Mouse (Mus musculus): ENCODE measurements around the gene Eif4g3. TPM values are rescaled to one million over a fixed set of nuclear protein-coding genes. Genes with fewer than 3 reads are reported as not detected.

The Eif4g3 gene
- polyA plus RNA-seq, 1 experiment, result 72.1 TPM

DNA sequence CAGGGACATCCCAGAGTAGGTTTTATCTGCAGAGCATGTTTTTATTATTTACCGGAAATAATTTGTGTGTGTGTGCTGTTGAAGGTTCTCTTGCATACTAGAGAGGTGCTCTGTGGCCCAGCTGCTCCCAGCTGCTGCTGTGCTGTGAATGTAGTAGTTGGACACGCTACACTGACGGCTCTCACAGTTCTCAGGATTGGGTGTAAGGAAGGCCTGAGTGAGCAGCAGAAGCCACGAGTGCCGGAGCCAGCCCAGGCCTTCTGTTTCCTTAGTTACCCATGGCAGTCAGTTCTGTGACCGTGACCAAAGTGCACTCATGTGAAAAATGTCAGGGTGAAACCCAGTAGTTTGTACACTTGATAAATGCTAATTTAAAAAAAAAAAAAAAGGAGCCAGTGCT, 25.2 kb downstream of the Eif4g3 start:
- DNase-seq, result no peak
- TF ChIP-seq POLR2A (IDR thresholded peaks at IDR 0.05; ENCODE audit: control insufficient read depth, extremely low read depth, insufficient read depth, low read length, poor library complexity) (no peak), CTCF (IDR thresholded peaks at IDR 0.05; ENCODE audit: borderline replicate concordance, control insufficient read depth, extremely low read depth, insufficient read depth, low read length, poor library complexity) (no peak)

DNA sequence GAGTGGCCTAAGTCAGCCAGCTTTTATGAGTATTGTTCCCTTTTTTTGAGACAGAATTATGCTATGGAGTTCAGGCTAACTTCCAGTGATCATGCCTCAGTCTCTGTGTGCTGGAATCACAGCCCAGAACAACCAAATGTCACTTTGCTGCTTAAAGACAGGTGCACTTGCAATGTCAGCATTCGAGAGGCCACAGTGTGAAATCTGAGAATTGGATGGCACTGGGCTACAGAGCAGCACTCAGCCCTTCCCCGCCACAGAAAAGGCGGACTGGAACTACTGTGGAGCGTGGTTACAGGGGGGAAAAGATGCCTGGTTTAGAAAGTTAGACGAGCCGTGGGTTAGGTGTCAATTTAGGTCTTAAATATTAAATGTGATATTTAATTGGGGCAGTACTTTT, 27.4 kb downstream of the Eif4g3 start:
- no peak for TF ChIP-seq CTCF (IDR thresholded peaks at IDR 0.05; ENCODE audit: borderline replicate concordance, control insufficient read depth, extremely low read depth, insufficient read depth, low read length, poor library complexity)
- no peak for TF ChIP-seq POLR2A (IDR thresholded peaks at IDR 0.05; ENCODE audit: control insufficient read depth, extremely low read depth, insufficient read depth, low read length, poor library complexity)

More for the DNA sequence above, 25.2 kb downstream of the Eif4g3 start:
- Histone ChIP-seq H3K4me3 (ENCODE audit: control insufficient read depth, insufficient read depth, low read length) (no peak overlapping the region), H3K27me3 (ENCODE audit: control insufficient read depth, insufficient read depth, low read length) (no peaks in the 10 kb centered on the region), H3K4me1 (replicated peaks; ENCODE audit: control insufficient read depth, insufficient read depth, low read length) (no peaks in the 10 kb centered on the region), H3K36me3 (ENCODE audit: control insufficient read depth, insufficient read depth, low read length) (peaks cover 15% of the 10 kb centered on the region), H3K27ac (ENCODE audit: control insufficient read depth, insufficient read depth, low read length) (no peak overlapping the region)
- 90% methylated on average over 6 of the region's 6 CpGs for WGBS

GRCm38 (mm10) chr4:138021651-138022050, 28.8 kb downstream of the Eif4g3 start:
- H3K27ac ChIP-seq (ENCODE audit: control insufficient read depth, insufficient read depth, low read length), result no peak overlapping the region
- no peak overlapping the region for H3K4me3 ChIP-seq (ENCODE audit: control insufficient read depth, insufficient read depth, low read length)
- 96% methylated on average over 6 of the region's 6 CpGs for WGBS
- no peak for TF ChIP-seq CTCF (IDR thresholded peaks at IDR 0.05; ENCODE audit: borderline replicate concordance, control insufficient read depth, extremely low read depth, insufficient read depth, low read length, poor library complexity)
- no peak for TF ChIP-seq POLR2A (IDR thresholded peaks at IDR 0.05; ENCODE audit: control insufficient read depth, extremely low read depth, insufficient read depth, low read length, poor library complexity)
- DNase-seq, result no peak
- no peaks in the 10 kb centered on the region for H3K4me1 ChIP-seq (replicated peaks; ENCODE audit: control insufficient read depth, insufficient read depth, low read length)
- no peaks in the 10 kb centered on the region for H3K27me3 ChIP-seq (ENCODE audit: control insufficient read depth, insufficient read depth, low read length)
- H3K36me3 ChIP-seq (ENCODE audit: control insufficient read depth, insufficient read depth, low read length), result no peaks in the 10 kb centered on the region

More for the DNA sequence above, 27.4 kb downstream of the Eif4g3 start:
- DNase-seq, result no peak
- H3K36me3 ChIP-seq (ENCODE audit: control insufficient read depth, insufficient read depth, low read length), result peaks cover 3% of the 10 kb centered on the region
- no peak overlapping the region for H3K4me3 ChIP-seq (ENCODE audit: control insufficient read depth, insufficient read depth, low read length)
- no peaks in the 10 kb centered on the region for H3K4me1 ChIP-seq (replicated peaks; ENCODE audit: control insufficient read depth, insufficient read depth, low read length)
- no peaks in the 10 kb centered on the region for H3K27me3 ChIP-seq (ENCODE audit: control insufficient read depth, insufficient read depth, low read length)
- 84% methylated on average over 6 of the region's 6 CpGs for WGBS
- H3K27ac ChIP-seq (ENCODE audit: control insufficient read depth, insufficient read depth, low read length), result no peak overlapping the region

GRCm38 (mm10) chr4:138022761-138023160, 29.9 kb downstream of the Eif4g3 start:
- H3K36me3 ChIP-seq (ENCODE audit: control insufficient read depth, insufficient read depth, low read length), result no peaks in the 10 kb centered on the region
- WGBS, result 94% methylated on average over 2 of the region's 2 CpGs
- no peaks in the 10 kb centered on the region for H3K27me3 ChIP-seq (ENCODE audit: control insufficient read depth, insufficient read depth, low read length)
- H3K4me3 ChIP-seq (ENCODE audit: control insufficient read depth, insufficient read depth, low read length), result no peak overlapping the region
- DNase-seq, result no peak
- no peak overlapping the region for H3K27ac ChIP-seq (ENCODE audit: control insufficient read depth, insufficient read depth, low read length)
- TF ChIP-seq CTCF (IDR thresholded peaks at IDR 0.05; ENCODE audit: borderline replicate concordance, control insufficient read depth, extremely low read depth, insufficient read depth, low read length, poor library complexity), result no peak
- no peak for TF ChIP-seq POLR2A (IDR thresholded peaks at IDR 0.05; ENCODE audit: control insufficient read depth, extremely low read depth, insufficient read depth, low read length, poor library complexity)
- H3K4me1 ChIP-seq (replicated peaks; ENCODE audit: control insufficient read depth, insufficient read depth, low read length), result no peaks in the 10 kb centered on the region

DNA sequence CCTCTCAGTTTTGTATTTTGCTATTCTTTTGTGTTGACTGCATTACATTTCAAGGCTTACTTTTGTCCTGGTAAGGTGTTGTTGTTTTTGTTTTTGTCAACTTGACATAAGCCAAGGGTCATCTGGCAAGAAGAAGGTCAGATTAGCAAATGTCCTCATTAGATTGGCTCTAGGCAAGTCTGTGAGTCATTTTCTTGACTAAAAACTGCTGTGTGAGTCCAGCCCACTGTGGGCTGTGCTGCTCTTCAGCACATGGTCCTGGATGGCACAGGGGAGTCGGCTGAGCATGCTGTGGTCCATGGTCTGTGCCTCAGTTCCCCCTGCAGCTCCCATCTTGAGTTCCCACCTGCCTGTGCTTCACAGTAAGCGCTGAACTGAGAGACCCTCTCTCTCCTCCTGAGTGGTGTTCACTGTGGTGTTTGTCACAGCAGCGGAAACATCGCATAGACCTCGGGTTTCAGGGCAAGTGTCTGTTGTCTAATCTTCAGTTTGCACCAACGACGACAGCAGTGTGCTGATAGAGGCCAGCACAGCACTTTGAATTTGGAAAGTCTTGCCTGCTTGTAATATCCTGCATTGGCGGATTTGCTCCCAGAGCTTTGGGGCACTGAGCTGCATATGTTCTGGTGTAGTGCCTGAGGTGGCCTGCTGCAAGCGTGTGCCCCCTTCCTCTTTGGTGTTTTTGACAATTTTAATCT, 30.7 kb downstream of the Eif4g3 start:
- no peaks in the 10 kb centered on the region for H3K36me3 ChIP-seq (ENCODE audit: control insufficient read depth, insufficient read depth, low read length)
- TF ChIP-seq CTCF (IDR thresholded peaks at IDR 0.05; ENCODE audit: borderline replicate concordance, control insufficient read depth, extremely low read depth, insufficient read depth, low read length, poor library complexity) (no peak), POLR2A (IDR thresholded peaks at IDR 0.05; ENCODE audit: control insufficient read depth, extremely low read depth, insufficient read depth, low read length, poor library complexity) (no peak)
- 94% methylated on average over 9 of the region's 9 CpGs for WGBS
- no peak for DNase-seq
- H3K27ac ChIP-seq (ENCODE audit: control insufficient read depth, insufficient read depth, low read length), result no peak overlapping the region
- H3K4me1 ChIP-seq (replicated peaks; ENCODE audit: control insufficient read depth, insufficient read depth, low read length), result no peaks in the 10 kb centered on the region
- no peak overlapping the region for H3K4me3 ChIP-seq (ENCODE audit: control insufficient read depth, insufficient read depth, low read length)
- no peaks in the 10 kb centered on the region for H3K27me3 ChIP-seq (ENCODE audit: control insufficient read depth, insufficient read depth, low read length)

DNA sequence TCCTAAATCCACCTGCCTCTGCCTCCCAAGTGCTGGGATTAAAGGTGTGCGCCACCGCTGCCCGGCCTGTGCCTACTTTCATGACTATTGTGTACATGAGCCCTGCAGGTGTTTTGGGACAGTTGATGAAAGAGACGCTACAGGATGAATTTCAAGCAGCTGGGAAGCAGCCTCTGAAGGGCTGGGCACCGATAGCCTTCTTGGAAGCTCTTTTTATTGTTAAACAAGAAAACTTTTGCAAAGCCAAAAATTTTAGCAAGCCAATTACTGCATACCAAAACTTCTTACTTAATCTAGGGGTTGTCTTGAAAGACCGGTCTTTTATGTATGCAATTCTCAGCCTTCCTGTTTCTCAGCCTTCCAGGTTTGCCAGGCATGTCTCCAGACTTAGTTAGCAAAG, 36.3 kb downstream of the Eif4g3 start:
- Histone ChIP-seq H3K36me3 (ENCODE audit: control insufficient read depth, insufficient read depth, low read length) (peaks cover 4% of the 10 kb centered on the region), H3K27me3 (ENCODE audit: control insufficient read depth, insufficient read depth, low read length) (no peaks in the 10 kb centered on the region), H3K27ac (ENCODE audit: control insufficient read depth, insufficient read depth, low read length) (no peak overlapping the region), H3K4me1 (replicated peaks; ENCODE audit: control insufficient read depth, insufficient read depth, low read length) (no peaks in the 10 kb centered on the region), H3K4me3 (ENCODE audit: control insufficient read depth, insufficient read depth, low read length) (no peak overlapping the region)
- WGBS, result 93% methylated on average over 6 of the region's 6 CpGs
- DNase-seq, result no peak
- TF ChIP-seq CTCF (IDR thresholded peaks at IDR 0.05; ENCODE audit: borderline replicate concordance, control insufficient read depth, extremely low read depth, insufficient read depth, low read length, poor library complexity), result no peak
- no peak for TF ChIP-seq POLR2A (IDR thresholded peaks at IDR 0.05; ENCODE audit: control insufficient read depth, extremely low read depth, insufficient read depth, low read length, poor library complexity)

Measured in thymus, adult 2 months (tissue).